Mouse (Mus musculus) kidney, postnatal 0 days (tissue): ENCODE data around the gene Bcl2l12. TPM values are rescaled to one million over a fixed set of nuclear protein-coding genes. Genes with fewer than 3 reads are reported as not detected.
A peak's percentile ranks its signal among the peaks of the same experiment; 100 is the strongest.

Experiments used
- ATAC-seq: fragments of 200-750 bp; cut with Nextera tagmentation; replicated peaks from 2 replicates; pipeline ENCODE4 v1.8.0; 2017; ENCODE audit warnings: low read depth, moderate number of reproducible peaks, moderate TSS enrichment, moderate library complexity; ENCODE audit not compliant: low FRiP score
- DNase-seq: peaks from one replicate; pipeline ENCODE4 v3.0.0-alpha.2; 2016; ENCODE audit warnings: low spot score
- H3K27ac ChIP-seq: fragments of 300-500 bp; sonication (generic); 2 replicates; pipeline ENCODE4 v1.5.1; 2014; ENCODE audit warnings: mild to moderate bottlenecking
- H3K27me3 ChIP-seq: fragments of 300-500 bp; sonication (generic); 2 replicates; pipeline ENCODE4 v1.6.1; 2014; ENCODE audit warnings: low read length, mixed read lengths; ENCODE audit not compliant: insufficient read depth
- H3K36me3 ChIP-seq: fragments of 300-500 bp; sonication (generic); 2 replicates; pipeline ENCODE4 v1.6.1; 2014; ENCODE audit warnings: low read length, mixed read lengths; ENCODE audit not compliant: insufficient read depth
- H3K4me1 ChIP-seq: fragments of 300-500 bp; sonication (generic); replicated peaks from 2 replicates; pipeline ENCODE4 v1.6.1; 2014; ENCODE audit warnings: antibody characterized with exemption, low read length, mixed read lengths; ENCODE audit not compliant: insufficient read depth
- H3K4me2 ChIP-seq: fragments of 300-500 bp; sonication (generic); 2 replicates; pipeline ENCODE4 v1.6.1; 2014; ENCODE audit warnings: mild to moderate bottlenecking, low read length, moderate library complexity, mixed read lengths
- H3K4me3 ChIP-seq: fragments of 300-500 bp; sonication (generic); replicated peaks from 2 replicates; pipeline ENCODE4 v1.5.1; 2014; ENCODE audit warnings: low read depth, low read length
- H3K9ac ChIP-seq: fragments of 300-500 bp; sonication (generic); 2 replicates; pipeline ENCODE4 v1.6.1; 2014; ENCODE audit warnings: low read depth, low read length
- H3K9me3 ChIP-seq: fragments of 300-500 bp; sonication (generic); replicated peaks from 2 replicates; pipeline ENCODE4 v1.6.1; 2016; ENCODE audit warnings: low read length, inconsistent platforms, mixed read lengths
- CTCF ChIP-seq: IDR thresholded peaks from 2 replicates; pipeline ENCODE4 v1.5.1; 2016; ENCODE audit warnings: antibody characterized with exemption, low read depth, mild to moderate bottlenecking, moderate library complexity
- WGBS: fragments of 180-500 bp; shearing (Covaris S2); extraction: QIAGEN DNeasy Blood & Tissue Kit; methylation state at CpG from one replicate; pipeline ENCODE4 v1.1.7; 2014; 5-methylcytosine and 5-hydroxymethylcytosine counted together
- polyA plus RNA-seq: library from polyadenylated mRNA; unstranded; fragments of >200 nt; fragmentation: Nextera tagmentation; extraction: Ambion mirVana; gene quantifications from 2 replicates; pipeline ENCODE4 v1.2.1, GENCODE M21; 2015

Gene Bcl2l12
- polyA plus RNA-seq, 1 experiment from 2014 or later = 42.8 TPM

DNA sequence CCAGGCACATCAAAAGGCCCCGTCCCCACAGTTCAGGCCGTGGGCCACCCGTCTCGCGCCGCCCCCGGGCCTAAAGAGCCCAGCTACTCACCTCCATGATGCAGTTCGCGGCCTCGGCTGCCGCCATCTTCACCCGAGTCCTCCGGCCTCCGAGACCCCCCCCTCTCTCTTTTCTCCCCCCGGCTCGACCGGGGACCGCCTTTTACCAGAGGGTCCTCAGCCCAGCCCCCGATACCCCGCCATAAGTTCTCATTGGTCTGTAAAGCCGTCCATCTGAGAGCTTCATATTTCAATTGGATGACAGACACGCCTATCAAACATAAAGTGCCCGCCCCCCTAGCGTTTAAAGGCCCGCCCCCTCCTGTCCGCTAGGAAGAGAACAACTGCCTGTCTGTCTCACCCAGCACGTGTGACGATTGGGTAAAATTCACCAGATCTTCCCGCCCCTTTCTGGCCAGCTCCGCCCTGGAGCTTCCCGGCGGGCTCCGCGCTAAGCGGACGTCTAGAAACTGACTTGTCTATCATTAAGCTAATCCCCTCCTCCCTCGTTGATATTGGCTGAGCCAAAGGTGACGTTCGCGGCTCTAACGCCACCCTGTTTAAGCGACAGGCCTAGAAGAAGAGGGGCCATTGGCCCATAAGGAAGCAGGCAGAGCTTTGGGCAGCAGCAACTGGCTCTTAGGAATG, 12.2 kb downstream of the Bcl2l12 start, which contains the start of gene Prmt1:
Gene Prmt1, minus strand, starts transcription at position 377 of the 687 bp plus-strand sequence.
- peak; percentile 95 for ATAC-seq
- Histone ChIP-seq H3K36me3 (peaks cover 10% of the 10 kb centered on the region; the same call in 1 of the 2 replicates), H3K27ac (peak within 1 kb of the TSS; percentile 96), H3K4me3 (peak within 1 kb of the TSS; percentile 97), H3K4me1 (peaks cover 19% of the 10 kb centered on the region; the same call in 1 of the 2 replicates), H3K27me3 (no peaks in the 10 kb centered on the region), H3K9ac (peak within 1 kb of the TSS; percentile 97), H3K4me2 (peak within 1 kb of the TSS; percentile 86), H3K9me3 (no peaks in the 10 kb centered on the region)
- TF ChIP-seq CTCF = no peak
- peak; percentile 100 for DNase-seq
- WGBS = under 1% methylated on average over 42 of the region's 42 CpGs

DNA sequence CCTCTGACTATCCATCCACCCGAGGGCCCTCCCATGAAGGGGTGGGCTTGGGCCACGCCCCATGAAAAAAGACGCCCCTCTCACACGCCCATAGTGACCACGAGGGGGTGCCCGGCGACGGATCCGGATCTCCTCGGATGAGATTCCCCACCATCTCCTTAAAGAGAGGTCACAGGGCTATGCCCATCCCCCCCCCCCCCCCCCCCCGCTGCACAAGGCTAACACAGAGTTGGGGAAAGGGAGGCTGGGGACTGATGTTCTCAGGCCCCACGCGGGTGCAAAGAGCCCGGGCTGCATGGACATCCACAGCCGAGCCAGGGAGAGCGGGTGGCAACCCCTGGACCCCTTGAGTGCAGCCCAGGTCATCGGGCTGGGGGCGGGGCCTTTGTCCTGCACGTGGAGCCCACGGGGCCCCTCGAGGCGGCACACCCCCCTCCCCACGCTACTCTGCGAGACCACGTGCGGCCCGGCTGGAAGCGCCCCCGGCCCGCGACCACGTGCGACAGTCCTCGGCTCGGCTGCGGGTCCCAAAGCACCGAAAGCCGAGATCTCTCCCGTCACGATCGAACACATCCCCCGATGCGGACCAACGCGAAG, 12.8 kb downstream of the Bcl2l12 start:
- peak overlapping the region; percentile 97 for H3K9ac ChIP-seq
- H3K4me2 ChIP-seq = peak overlapping the region; percentile 86
- peaks cover 19% of the 10 kb centered on the region; the same call in 1 of the 2 replicates for H3K4me1 ChIP-seq
- ATAC-seq = peak; percentile 4
- H3K4me3 ChIP-seq = peak overlapping the region; percentile 97
- no peaks in the 10 kb centered on the region for H3K9me3 ChIP-seq
- peaks cover 14% of the 10 kb centered on the region for H3K36me3 ChIP-seq
- no peaks in the 10 kb centered on the region for H3K27me3 ChIP-seq
- peak overlapping the region; percentile 96 for H3K27ac ChIP-seq
- under 1% methylated on average over 45 of the region's 45 CpGs for WGBS
- peak; percentile 88 for DNase-seq
- TF ChIP-seq CTCF = peak; percentile 61

DNA sequence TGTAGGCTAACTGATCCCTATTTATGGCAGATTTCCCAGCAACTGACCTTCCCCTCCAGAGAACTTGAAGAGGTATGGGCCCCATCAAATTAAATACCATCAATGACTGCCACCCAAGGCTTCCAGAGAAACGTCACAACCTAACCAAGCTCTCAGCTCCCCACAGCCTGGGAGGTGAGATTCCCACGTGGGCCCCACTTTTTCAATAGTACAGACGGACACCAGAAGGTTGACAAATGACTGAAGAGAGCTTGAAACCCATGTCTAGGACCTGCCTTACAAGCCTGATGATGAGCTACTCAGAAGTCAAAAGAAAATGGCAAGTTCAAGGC, 13.7 kb downstream of the Bcl2l12 start:
- 0 out of 2 replicates have a peak overlapping the region, but pooled peaks have one; percentile 97 for H3K4me3 ChIP-seq
- H3K27ac ChIP-seq = 0 out of 2 replicates have a peak overlapping the region, but pooled peaks have one; percentile 96
- H3K27me3 ChIP-seq = no peaks in the 10 kb centered on the region
- H3K36me3 ChIP-seq = peaks cover 23% of the 10 kb centered on the region
- no peak for ATAC-seq
- H3K4me2 ChIP-seq = peak overlapping the region; percentile 86
- no peak overlapping the region for H3K9ac ChIP-seq
- H3K4me1 ChIP-seq = peaks cover 19% of the 10 kb centered on the region; the same call in 1 of the 2 replicates
- no peaks in the 10 kb centered on the region for H3K9me3 ChIP-seq
- no peak for TF ChIP-seq CTCF
- no peak for DNase-seq
- 33% methylated on average over 3 of the region's 3 CpGs for WGBS

DNA sequence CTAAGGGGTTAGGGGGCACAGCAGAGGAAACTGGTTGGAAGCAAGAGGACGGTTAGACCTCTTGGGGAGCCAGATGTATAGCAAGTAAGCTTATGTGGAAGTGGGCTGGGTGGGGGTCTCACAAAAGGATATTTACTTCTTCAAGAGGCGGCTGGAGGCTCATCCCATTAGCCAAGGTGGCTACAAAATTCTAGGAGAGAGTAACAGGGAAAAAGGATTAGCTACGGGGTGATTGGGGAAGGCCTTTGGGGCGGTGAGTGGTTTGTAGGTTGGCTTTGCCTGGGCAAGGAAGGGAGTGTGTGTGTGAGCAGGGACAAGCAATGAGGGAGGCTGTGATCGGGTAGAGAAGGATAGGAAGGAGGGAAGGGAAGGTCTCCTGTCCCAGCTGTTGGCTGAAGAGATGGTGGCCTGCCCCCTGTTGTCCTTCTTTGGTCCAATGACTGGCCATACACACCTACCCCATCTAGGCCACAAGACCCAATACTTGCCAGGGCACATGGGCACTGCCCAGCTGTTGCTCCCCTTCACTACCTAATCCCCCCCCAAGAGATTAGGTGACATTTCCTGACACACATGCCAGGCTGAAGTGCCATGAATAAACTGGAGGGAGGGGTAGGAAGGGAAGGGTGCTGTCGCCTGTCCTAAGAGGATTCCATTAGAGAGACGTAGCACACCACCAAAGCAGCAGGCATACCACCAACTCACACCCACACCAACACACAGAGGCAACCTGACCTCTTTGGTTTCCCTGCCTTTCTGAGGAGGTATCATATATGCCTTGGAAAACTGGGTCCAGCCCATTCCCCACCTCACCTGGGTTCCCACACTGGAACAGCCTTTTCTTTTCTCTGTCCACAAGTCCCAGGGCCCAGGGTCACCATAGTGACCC, 14.3 kb downstream of the Bcl2l12 start:
- no peak; the same call in 1 of the 2 replicates for TF ChIP-seq CTCF
- Histone ChIP-seq H3K9me3 (no peaks in the 10 kb centered on the region), H3K27ac (no peak overlapping the region), H3K4me3 (no peak overlapping the region), H3K4me1 (peaks cover 19% of the 10 kb centered on the region; the same call in 1 of the 2 replicates), H3K27me3 (no peaks in the 10 kb centered on the region), H3K36me3 (peaks cover 29% of the 10 kb centered on the region), H3K9ac (0 out of 2 replicates have a peak overlapping the region, but pooled peaks have one; percentile 18), H3K4me2 (peak overlapping the region; percentile 86)
- DNase-seq (no peak), ATAC-seq (no peak)
- WGBS = 64% methylated on average over 7 of the region's 7 CpGs

DNA sequence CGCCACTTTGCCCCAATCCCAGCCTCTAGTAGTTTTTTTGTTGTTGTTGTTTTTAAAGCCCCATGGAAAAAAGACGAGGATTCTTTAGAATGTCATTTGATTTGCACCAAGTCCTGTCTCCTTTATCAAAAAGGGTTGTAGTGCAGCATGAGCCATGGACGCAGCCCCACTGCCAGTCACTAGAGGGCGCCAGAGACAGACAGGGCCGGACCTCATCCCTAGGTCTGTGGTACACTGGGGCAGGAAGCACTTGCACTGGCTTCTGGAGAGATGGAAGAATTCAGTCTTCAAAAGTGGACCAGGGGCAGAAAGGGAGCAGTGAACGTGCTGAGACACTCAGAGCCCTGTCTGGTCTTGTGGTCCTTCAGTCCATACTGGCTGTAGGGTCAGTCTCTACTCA, 15.4 kb downstream of the Bcl2l12 start:
- H3K4me1 ChIP-seq = peaks cover 15% of the 10 kb centered on the region; the same call in 1 of the 2 replicates
- WGBS = 29% methylated on average over 6 of the region's 6 CpGs
- peaks cover 41% of the 10 kb centered on the region for H3K36me3 ChIP-seq
- no peak overlapping the region for H3K27ac ChIP-seq
- H3K9me3 ChIP-seq = no peaks in the 10 kb centered on the region
- DNase-seq = peak; percentile 86
- no peak for ATAC-seq
- H3K4me2 ChIP-seq = no peak overlapping the region
- H3K27me3 ChIP-seq = no peaks in the 10 kb centered on the region
- no peak overlapping the region for H3K4me3 ChIP-seq
- H3K9ac ChIP-seq = no peak overlapping the region
- TF ChIP-seq CTCF = peak; percentile 91

DNA sequence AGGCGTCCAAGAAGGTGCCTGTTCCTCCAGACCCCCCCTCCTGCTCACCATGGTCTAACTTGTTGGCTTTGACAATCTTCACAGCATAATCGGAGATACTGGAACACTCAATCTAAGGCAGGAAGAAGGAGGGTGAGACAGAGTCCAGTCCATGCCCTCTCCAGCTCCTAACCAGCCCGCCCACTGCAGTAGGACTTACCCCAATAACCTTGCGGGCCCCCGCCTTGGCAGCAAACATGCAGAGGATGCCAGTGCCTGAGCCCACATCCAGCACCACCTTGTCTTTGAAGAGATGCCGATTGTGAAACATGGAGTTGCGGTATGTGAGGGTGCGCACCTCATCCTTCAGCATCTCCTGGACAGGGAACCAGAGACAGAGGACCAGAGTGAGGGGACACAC, 17.0 kb downstream of the Bcl2l12 start:
- no peak for TF ChIP-seq CTCF
- Histone ChIP-seq H3K4me1 (peaks cover 10% of the 10 kb centered on the region; the same call in 1 of the 2 replicates), H3K9me3 (no peaks in the 10 kb centered on the region), H3K4me3 (no peak overlapping the region), H3K27ac (no peak overlapping the region), H3K9ac (no peak overlapping the region), H3K4me2 (no peak overlapping the region), H3K36me3 (peaks cover 53% of the 10 kb centered on the region), H3K27me3 (no peaks in the 10 kb centered on the region)
- ATAC-seq (no peak), DNase-seq (no peak)
- 94% methylated on average over 8 of the region's 8 CpGs for WGBS
